Mouse (Mus musculus) fibroblast of lung, adult 2 months (primary cell): ENCODE results near the gene Ush1g.

Experiments used
- DNase-seq: peaks from one replicate; pipeline ENCODE4 v3.0.0-alpha.2; 2011; ENCODE audit warnings: low read depth

Ush1g gene

GRCm38 (mm10) chr11:115269330-115270066, 52.3 kb downstream of the Ush1g start:
- DNase-seq = no peak

- no peak for DNase-seq
Observed at GRCm38 (mm10) chr11:115267958-115268357, 53.9 kb downstream of the Ush1g start.

GRCm38 (mm10) chr11:115267061-115267883, 54.6 kb downstream of the Ush1g start, which contains the start of gene Grin2c:
TSS of gene Grin2c (minus strand) at chr11:115267243.
- DNase-seq = no peak

- no peak for DNase-seq
Observed at GRCm38 (mm10) chr11:115266400-115266778, 55.5 kb downstream of the Ush1g start.

- DNase-seq = no peak
Observed at GRCm38 (mm10) chr11:115265771-115266399, 56.0 kb downstream of the Ush1g start.
